Mouse (Mus musculus): ENCODE measurements around the gene Fam228b.
A peak's percentile ranks its signal among the peaks of the same experiment; 100 is the strongest.

DNA sequence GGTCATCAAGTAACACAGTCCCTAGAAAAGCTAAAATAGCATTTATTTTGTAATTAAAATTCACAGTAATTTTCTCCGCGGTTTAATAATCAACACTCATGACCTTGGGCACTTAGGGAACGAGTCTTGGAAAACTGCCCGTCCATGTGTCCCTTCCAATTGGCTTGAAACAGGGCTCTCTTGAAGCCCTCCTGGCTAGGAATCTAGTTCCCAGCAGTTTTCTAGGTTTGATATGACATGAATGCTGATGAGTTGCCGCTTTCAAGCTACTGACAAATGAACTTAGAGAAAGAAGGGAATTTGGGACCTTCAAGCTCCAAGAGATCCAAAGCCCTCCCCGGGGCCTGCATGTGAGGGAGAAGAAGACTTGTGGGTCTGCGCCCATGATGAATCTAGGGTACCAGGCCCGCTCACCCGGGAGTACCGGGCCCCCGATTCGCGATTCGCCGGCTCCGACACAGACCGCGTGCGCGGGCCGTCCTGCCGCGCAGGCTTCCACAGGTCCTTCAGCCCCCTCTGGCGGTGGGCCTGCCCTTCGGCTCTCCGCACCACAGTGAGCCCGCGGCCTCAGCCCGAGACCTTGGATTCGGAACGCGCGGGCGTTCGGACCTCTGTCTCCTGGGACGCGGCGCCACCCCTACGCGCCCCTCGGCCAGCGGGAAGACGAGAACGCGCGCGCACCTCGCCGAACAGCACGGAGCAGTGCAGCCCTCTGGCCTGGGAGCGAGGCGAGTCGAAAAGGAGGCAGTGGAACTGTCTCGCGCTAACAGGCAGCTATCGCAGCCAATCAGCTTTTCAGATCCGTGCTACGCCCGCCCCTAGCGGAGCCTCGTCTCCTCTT is at the start of gene Fam228b, which contains the start of gene Pfn4:
- TF ChIP-seq CTCF (IDR thresholded peaks at IDR 0.05) (peak; percentile 98), EP300 (IDR thresholded peaks at IDR 0.05; ENCODE audit: insufficient read depth, low read depth, low read length) (no peak)

Data from heart, adult 2 months (tissue).